ENCODE assay signal across 8 mouse cellular contexts in the genomic region with DNA sequence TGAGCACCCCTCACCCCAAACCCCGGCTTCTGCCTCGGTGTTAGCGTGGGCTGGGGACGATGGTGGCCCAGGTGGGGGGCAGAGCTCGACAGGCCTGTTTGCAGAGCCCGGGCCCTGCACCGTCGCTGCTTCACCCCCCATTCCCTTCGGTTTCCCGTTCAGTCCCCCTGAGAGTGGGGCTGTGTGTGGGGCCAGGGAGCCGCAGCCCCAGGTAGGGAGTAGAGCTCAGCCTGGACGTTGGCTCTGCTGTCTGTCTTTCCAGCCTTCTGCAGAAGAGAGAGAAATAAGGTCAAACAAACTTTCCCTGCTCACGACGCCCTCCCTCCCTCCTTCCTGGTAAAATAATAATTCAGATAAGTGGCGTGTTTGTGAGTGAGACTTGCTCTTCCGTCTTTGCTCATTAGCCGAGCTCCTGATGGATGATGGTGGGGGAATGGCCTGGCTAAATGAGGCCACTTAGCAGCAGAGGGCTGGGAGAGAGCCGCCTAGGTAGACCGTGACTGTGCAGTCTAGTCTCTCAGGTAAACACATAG. TPM values are rescaled to one million over a fixed set of nuclear protein-coding genes. Genes with fewer than 3 reads are reported as not detected.
A peak's percentile ranks its signal among the peaks of the same experiment; 100 is the strongest.
DNase-seq lines count a peak whose midpoint lies in the region; ATAC-seq lines count a peak whose summit lies in the region.

No protein-coding gene starts in this region.

- H3K4me1 ChIP-seq in forebrain, embryonic 10.5 days = peaks cover 25% of the 10 kb centered on the region
- H3K4me1 ChIP-seq in hindbrain, embryonic 10.5 days (replicated peaks) = peaks cover 20% of the 10 kb centered on the region
- peaks cover 21% of the 10 kb centered on the region for H3K4me1 ChIP-seq in limb, embryonic 12.5 days (replicated peaks)
- H3K4me1 ChIP-seq in midbrain, embryonic 10.5 days = peaks cover 16% of the 10 kb centered on the region

- peaks cover 6% of the 10 kb centered on the region; the same call in 1 of the 2 replicates for H3K27me3 ChIP-seq in forebrain, embryonic 10.5 days (ENCODE audit: poor library complexity, severe bottlenecking)
- no peaks in the 10 kb centered on the region for H3K27me3 ChIP-seq in hindbrain, embryonic 10.5 days (ENCODE audit: insufficient read depth, poor library complexity, severe bottlenecking)
- no peaks in the 10 kb centered on the region for H3K27me3 ChIP-seq in limb, embryonic 12.5 days
- 0 out of 2 replicates have a peak, but pooled peaks cover 3% of the 10 kb centered on the region for H3K27me3 ChIP-seq in midbrain, embryonic 10.5 days (ENCODE audit: low read depth, poor library complexity, severe bottlenecking)

- peak; percentile 78 for ATAC-seq in limb, embryonic 12.5 days (ENCODE audit: insufficient number of reproducible peaks, insufficient read depth, low FRiP score, low TSS enrichment, low read depth)

- peak overlapping the region; percentile 95 for H3K9ac ChIP-seq in limb, embryonic 12.5 days (replicated peaks)

- peak overlapping the region; percentile 98 for H3K27ac ChIP-seq in forebrain, embryonic 10.5 days
- peak overlapping the region; percentile 99 for H3K27ac ChIP-seq in hindbrain, embryonic 10.5 days
- H3K27ac ChIP-seq in limb, embryonic 12.5 days = peak overlapping the region; percentile 97
- peak overlapping the region; percentile 98 for H3K27ac ChIP-seq in midbrain, embryonic 10.5 days (replicated peaks)

- peak overlapping the region; percentile 82 for H3K4me2 ChIP-seq in limb, embryonic 12.5 days

- peaks cover 16% of the 10 kb centered on the region for H3K36me3 ChIP-seq in forebrain, embryonic 10.5 days (replicated peaks)
- H3K36me3 ChIP-seq in hindbrain, embryonic 10.5 days = peaks cover 22% of the 10 kb centered on the region
- peaks cover 27% of the 10 kb centered on the region for H3K36me3 ChIP-seq in limb, embryonic 12.5 days
- peaks cover 13% of the 10 kb centered on the region for H3K36me3 ChIP-seq in midbrain, embryonic 10.5 days

- peak; percentile 61 to 89 for DNase-seq in adrenal gland, adult (ENCODE audit: inconsistent age in 2 of 2, low spot score in 1 of 2)
- DNase-seq in adrenal gland, adult 8-10 months = no peak
- DNase-seq in c-Kit-negative CD71-positive TER-119-positive erythroid progenitor cells, embryonic 14.5 days (ENCODE audit: low read depth, low spot score) = peak; percentile 62
- DNase-seq in forebrain, embryonic 10.5 days (ENCODE audit: extremely low spot score, low spot score) = peak; percentile 46
- DNase-seq in hindbrain, embryonic 10.5 days (ENCODE audit: low spot score) = peak; percentile 53
- DNase-seq in midbrain, embryonic 10.5 days (ENCODE audit: low spot score) = no peak
- peak; percentile 57 to 69 for DNase-seq in spleen, postnatal 10 days (ENCODE audit: low spot score in 2 of 2)

- 3% methylated on average over 19 of the region's 19 CpGs for WGBS in forebrain, embryonic 10.5 days
- 3% methylated on average over 19 of the region's 19 CpGs for WGBS in hindbrain, embryonic 10.5 days
- WGBS in limb, embryonic 12.5 days = 2% methylated on average over 19 of the region's 19 CpGs
- whole genome bisulfite sequencing in midbrain, embryonic 10.5 days = 3% methylated on average over 19 of the region's 19 CpGs

- no peaks in the 10 kb centered on the region for H3K9me3 ChIP-seq in forebrain, embryonic 10.5 days
- H3K9me3 ChIP-seq in hindbrain, embryonic 10.5 days = no peaks in the 10 kb centered on the region
- H3K9me3 ChIP-seq in limb, embryonic 12.5 days = no peaks in the 10 kb centered on the region
- H3K9me3 ChIP-seq in midbrain, embryonic 10.5 days (replicated peaks) = no peaks in the 10 kb centered on the region

- H3K4me3 ChIP-seq in forebrain, embryonic 10.5 days = peak overlapping the region; percentile 93
- H3K4me3 ChIP-seq in hindbrain, embryonic 10.5 days = peak overlapping the region; percentile 86
- peak overlapping the region; percentile 83 for H3K4me3 ChIP-seq in limb, embryonic 12.5 days (replicated peaks)
- peak overlapping the region; percentile 88 for H3K4me3 ChIP-seq in midbrain, embryonic 10.5 days

RNA-seq across cellular contexts. Expression of a gene that starts 0.7 kb away (rescaled TPM):
- total RNA-seq in adrenal gland, adult 8-10 months (2022) = 10 to 100 TPM; 66.2 to 96.2 (median 82.9) TPM
- polyA plus RNA-seq in forebrain, embryonic 10.5 days (2016; fragmentation: Nextera tagmentation; extraction: Ambion mirVana) = 31.8 and 34.0 TPM in 2 replicates
- polyA plus RNA-seq in hindbrain, embryonic 10.5 days (2016; fragmentation: Nextera tagmentation; extraction: Ambion mirVana) = 35.7 and 40.3 TPM in 2 replicates
- 46.2 and 49.8 TPM in 2 replicates for polyA plus RNA-seq in limb, embryonic 12.5 days (2016; fragmentation: Nextera tagmentation; extraction: Ambion mirVana)
- polyA plus RNA-seq in midbrain, embryonic 10.5 days (2016; fragmentation: Nextera tagmentation; extraction: Ambion mirVana) = 32.6 and 35.4 TPM in 2 replicates

Comparison
In these comparisons a context has a peak if more than half of its experiments do, and no peak if none do; other contexts are left out.
1. DNase-seq: peak in adrenal gland, adult (2 of 2), c-Kit-negative CD71-positive TER-119-positive erythroid progenitor cells, embryonic 14.5 days (single experiment), forebrain, embryonic 10.5 days (single experiment), hindbrain, embryonic 10.5 days (single experiment) and spleen, postnatal 10 days (2 of 2); none in adrenal gland, adult 8-10 months (single experiment) and midbrain, embryonic 10.5 days (single experiment).
2. Peak in every context shown above with its lines, with median percentiles within 50 percentile points of each other: H3K27ac ChIP-seq and H3K4me3 ChIP-seq.